Mouse (Mus musculus): ENCODE results near the gene Cracr2a.

The Cracr2a gene

GRCm38 (mm10) chr6:127692298-127692697, 131.2 kb downstream of the Cracr2a start:
- no peak for DNase-seq (ENCODE audit: low spot score in 2 of 2)

GRCm38 (mm10) chr6:127693681-127694080, 132.5 kb downstream of the Cracr2a start:
- no peak for DNase-seq (ENCODE audit: low spot score in 2 of 2)

GRCm38 (mm10) chr6:127701036-127701783, 140.1 kb downstream of the Cracr2a start:
- no peak for DNase-seq (ENCODE audit: low spot score in 2 of 2)

- no peak for DNase-seq (ENCODE audit: low spot score in 2 of 2)
Measured at GRCm38 (mm10) chr6:127708218-127708628, 147.1 kb downstream of the Cracr2a start.

- DNase-seq (ENCODE audit: low spot score in 2 of 2) = no peak
Measured at GRCm38 (mm10) chr6:127714906-127715305, 153.8 kb downstream of the Cracr2a start.

GRCm38 (mm10) chr6:127715428-127715827, 154.3 kb downstream of the Cracr2a start:
- DNase-seq (ENCODE audit: low spot score in 2 of 2) = no peak

GRCm38 (mm10) chr6:127717239-127718137, 156.3 kb downstream of the Cracr2a start:
- no peak for DNase-seq (ENCODE audit: low spot score in 2 of 2)

GRCm38 (mm10) chr6:127719875-127720274, 158.7 kb downstream of the Cracr2a start:
- no peak for DNase-seq (ENCODE audit: low spot score in 2 of 2)

GRCm38 (mm10) chr6:127723126-127723525, 162.0 kb downstream of the Cracr2a start:
- DNase-seq (ENCODE audit: low spot score in 2 of 2) = no peak

All from spleen, postnatal 36 days (tissue).